Mouse (Mus musculus) adrenal gland, adult 18-20 months (tissue): ENCODE measurements around the gene Skiv2l. TPM values are rescaled to one million over a fixed set of nuclear protein-coding genes. Genes with fewer than 3 reads are reported as not detected.
"Not testable (repeated sequence)": the region's sequence is repeated elsewhere in the genome, so short reads cannot be mapped to it uniquely, and the experiment has no call there.

Experiments
- DNase-seq, 2 experiments: peaks; one replicate each; pipeline ENCODE4 v3.0.0; 2021 to 2022; ENCODE audit warnings: low spot score in 2 of 2
- total RNA-seq, 2 experiments: library from RNA; stranded (reverse); gene quantifications; 1 replicate in 1 of 2; 2 replicates in 1 of 2; pipeline ENCODE4 v1.2.3; 2021

Gene Skiv2l
- total RNA-seq, 2 experiments from 2014 or later, result 60.8 to 65.9 TPM

- no peak for DNase-seq
Measured at GRCm38 (mm10) chr17:34879336-34879879, 29.4 kb upstream of the Skiv2l start, which contains the start of gene Zbtb12. Gene Zbtb12 (plus strand): TSS chr17:34879483.

GRCm38 (mm10) chr17:34874321-34874720 is 24.3 kb upstream of the Skiv2l start:
- DNase-seq, result no peak

GRCm38 (mm10) chr17:34865981-34866380 is 16.0 kb upstream of the Skiv2l start:
- DNase-seq, result no peak

- no peak for DNase-seq
Measured at GRCm38 (mm10) chr17:34862416-34863081, 12.5 kb upstream of the Skiv2l start, which contains the start of gene Cfb. Gene Cfb (minus strand): TSS chr17:34862518.

GRCm38 (mm10) chr17:34861704-34862415 is 11.8 kb upstream of the Skiv2l start:
- no peak for DNase-seq

DNA sequence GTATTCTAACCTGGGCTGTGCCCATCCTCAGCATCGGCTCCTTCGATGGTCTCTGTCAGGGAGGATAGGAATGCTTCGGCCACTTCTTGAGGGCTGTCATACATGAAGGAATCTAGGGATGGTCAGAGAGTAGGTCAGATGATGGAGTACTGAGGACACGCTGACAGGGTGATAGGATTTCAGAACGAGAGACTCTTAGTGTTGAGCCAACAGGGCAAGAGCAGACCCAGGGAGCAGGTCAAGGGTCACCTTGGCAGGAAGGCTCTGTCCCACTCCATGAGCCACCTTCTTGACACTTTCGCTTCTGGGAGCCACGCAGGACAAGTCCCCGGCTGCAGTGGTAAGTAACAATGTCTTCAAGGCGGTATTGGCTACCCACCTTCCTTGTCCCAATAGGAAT is 10.5 kb upstream of the Skiv2l start:
- DNase-seq, result no peak

DNA sequence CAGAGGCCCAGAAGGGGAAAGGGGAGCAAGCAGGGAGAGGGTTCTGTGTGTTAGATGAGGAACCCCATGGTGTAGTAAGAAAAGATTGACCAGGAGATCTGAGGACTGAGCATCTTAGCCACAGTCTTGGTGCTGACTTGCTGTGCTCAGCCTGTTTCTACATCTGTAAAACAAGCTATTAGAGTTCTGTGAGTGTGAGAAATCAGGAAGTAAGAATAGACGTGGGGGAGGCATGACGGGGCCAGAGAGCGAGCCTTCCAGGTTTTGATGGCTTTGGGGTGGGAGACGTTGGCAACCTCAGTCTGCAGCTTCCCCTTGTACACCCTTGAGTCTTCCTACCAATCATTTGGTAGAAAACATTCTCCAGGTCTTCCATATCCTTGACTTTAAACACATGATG is 8.7 kb upstream of the Skiv2l start:
- no peak for DNase-seq

- DNase-seq, result peak; percentile 61 to 63
Measured at GRCm38 (mm10) chr17:34855825-34856224, 5.8 kb upstream of the Skiv2l start.

GRCm38 (mm10) chr17:34854761-34855160 is 4.8 kb upstream of the Skiv2l start:
- no peak for DNase-seq

DNA sequence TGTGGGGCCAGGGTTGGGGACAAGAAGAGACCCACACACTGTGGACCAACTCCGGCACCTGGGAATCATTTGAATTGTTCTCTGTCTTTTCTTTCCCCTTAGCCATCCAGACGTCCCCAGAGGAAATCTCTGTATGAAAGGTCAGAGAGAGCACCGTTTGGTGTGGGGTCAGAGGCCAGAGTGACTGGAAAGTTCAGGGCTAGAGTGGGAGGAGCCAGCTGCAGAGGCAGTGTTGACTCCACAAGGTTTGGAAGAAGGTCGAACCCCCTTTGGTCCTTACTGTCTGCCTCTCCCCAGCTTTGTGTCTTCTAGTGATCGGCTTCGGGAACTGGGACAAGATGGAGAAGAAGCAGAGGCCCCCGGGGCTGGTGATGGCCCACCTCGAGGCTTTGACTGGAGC is 3.5 kb upstream of the Skiv2l start:
- DNase-seq, result no peak

DNA sequence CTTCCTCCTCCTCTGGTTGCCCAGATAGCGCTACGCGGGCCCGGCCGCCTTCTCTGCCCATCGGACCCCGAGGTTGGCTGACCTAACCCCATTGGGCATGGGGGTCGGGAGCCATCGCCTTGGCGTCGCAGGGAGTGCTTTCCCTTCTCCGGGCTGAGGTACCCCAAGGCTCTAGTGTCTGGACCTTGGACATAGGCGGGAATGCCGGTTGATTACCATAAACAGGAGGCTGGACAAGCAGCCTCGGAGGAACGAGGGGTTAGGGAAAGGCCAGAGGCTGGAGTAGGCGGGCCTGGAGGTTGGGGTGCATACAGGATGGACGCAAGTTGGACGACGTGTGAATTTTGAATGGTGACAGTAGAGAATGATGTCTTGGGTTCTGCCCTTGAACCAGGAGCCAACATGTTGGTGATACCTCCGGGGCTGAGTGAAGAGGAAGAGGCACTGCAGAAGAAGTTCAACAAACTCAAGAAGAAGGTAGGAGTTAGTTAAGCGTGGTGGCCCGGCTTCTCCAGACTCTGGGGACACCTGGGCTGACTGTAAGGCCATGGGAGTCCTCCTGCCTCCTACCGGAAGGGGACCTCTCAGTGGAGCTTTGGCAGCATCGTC is 611 bp upstream of the Skiv2l start:
- DNase-seq, result no peak

DNA sequence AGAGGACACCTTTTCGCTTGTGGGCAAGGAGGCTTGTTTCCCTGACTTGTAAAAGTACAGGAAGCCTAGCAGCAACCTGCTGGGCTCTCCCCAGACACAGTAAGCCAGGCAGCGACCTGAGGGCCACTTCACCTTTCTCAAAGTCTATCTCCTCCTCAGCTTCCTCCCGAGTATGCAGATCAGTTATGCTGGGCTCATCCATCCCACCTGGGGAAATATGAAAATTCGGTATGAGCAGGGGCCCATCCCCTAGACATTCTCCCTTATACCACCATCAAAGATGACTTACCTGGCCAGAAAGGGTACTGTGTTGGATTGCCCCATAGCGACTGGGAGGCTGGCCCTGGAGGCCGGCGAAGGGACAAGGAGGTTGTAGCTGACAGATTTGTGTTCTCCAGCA is 2.4 kb downstream of the Skiv2l start:
- DNase-seq, result no peak

- no peak for DNase-seq
Measured at GRCm38 (mm10) chr17:34847192-34847591, 2.8 kb downstream of the Skiv2l start.

GRCm38 (mm10) chr17:34844884-34845283 is 5.1 kb downstream of the Skiv2l start:
- no peak for DNase-seq

DNA sequence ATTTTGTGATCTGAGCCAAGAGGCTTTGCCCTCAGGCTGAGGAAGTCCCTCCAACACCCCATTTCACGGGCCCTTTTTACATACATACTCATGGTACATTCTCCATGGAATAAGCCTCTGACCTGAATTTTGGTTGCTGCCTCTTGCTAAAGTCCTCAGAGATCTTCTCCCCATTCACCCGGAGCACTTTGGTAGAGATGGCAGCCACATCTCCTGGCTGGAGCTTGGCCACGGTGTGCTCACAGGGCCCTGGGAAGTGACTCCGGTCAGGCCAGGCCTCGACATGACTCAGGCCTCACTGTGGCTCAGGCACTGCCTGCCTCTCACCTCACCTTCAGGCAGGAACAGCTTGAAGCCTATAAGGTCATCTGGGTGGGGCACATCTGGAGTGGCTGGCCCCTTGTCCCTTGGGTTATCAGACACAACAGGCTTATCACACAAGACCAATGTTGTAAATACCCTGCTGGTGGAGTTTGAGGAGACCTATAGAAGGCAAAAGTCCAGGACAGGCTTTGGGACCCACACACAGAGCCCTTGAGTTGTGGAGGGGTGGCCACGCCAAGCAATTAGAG is 9.2 kb downstream of the Skiv2l start:
- DNase-seq, result no peak

DNA sequence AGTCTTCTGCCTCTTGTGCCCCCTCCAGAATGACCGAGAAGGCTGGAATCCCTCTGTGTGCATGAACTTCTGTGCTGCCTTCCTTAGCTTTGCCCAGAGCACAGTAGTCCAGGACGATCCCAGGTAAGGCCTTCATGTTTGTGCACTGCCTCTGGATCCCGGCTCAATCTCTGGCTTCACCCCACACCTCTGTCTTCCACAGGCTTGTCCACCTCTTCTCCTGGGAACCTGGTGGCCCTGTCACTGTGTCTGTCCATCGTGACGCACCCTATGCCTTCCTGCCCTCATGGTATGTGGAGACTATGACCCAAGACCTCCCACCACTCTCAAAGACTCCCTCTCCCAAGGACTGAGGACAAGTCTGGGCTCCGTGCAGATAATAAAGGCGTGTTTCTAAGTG is 11.2 kb downstream of the Skiv2l start:
- DNase-seq, result no peak

GRCm38 (mm10) chr17:34837464-34838324 is 12.3 kb downstream of the Skiv2l start:
- no peak for DNase-seq

GRCm38 (mm10) chr17:34836856-34837221 is 13.2 kb downstream of the Skiv2l start, which contains the start of the genes Stk19 and Dxo:
Gene Stk19 (minus strand): TSS chr17:34836945.
Gene Dxo (plus strand): TSS chr17:34837019.
- peak; percentile 92 to 95 for DNase-seq

DNA sequence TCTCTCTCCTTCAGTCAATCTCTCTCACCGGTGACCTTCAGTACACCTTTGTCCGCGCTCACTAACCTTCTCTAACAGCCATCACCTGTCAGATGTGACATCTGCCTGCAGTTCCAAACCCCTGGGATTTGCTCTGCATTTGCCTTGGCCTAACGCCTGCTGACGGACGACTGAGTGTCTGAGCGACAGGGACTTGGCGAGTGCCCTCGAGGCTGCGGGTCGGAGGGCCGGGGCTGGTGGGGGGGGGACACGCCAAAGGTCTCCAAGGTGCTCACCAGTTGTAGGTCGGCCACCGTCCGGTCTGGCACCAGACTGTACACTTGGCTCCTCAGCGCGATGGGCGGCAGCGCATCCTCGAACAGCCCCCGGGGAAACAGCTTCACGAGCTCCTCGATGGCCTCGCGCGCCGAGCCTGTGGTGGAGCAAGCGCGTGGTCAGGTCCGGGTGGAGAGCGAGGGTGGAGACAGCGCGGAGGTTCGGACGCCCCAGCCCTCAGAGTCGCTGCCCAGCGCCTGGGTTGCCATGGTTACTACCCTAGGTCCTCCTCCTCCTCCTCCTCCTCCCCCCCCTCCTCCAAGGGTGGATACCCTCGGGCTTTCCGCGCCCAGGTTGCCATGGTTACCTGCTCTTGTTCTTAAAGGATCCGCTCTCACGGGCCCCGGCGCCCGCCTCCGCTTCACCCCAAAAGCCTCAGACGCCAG is 13.7 kb downstream of the Skiv2l start:
- no peak for DNase-seq

- DNase-seq, result not testable (repeated sequence)
Measured at GRCm38 (mm10) chr17:34830776-34831175, 19.2 kb downstream of the Skiv2l start.
